Mouse (Mus musculus) liver, embryonic 15.5 days (tissue): Measurements from ENCODE around the gene Myb. TPM values are rescaled to one million over a fixed set of nuclear protein-coding genes. Genes with fewer than 3 reads are reported as not detected.

Source experiments
- ATAC-seq: fragments of 200-750 bp; cut with Nextera tagmentation; 2 replicates; pipeline ENCODE4 v1.8.0; 2017; ENCODE audit warnings: moderate number of reproducible peaks, mild to moderate bottlenecking, moderate library complexity; ENCODE audit not compliant: insufficient read depth
- H3K27ac ChIP-seq: fragments of 300-500 bp; sonication (generic); replicated peaks from 2 replicates; pipeline ENCODE4 v1.5.1; 2015; ENCODE audit warnings: mild to moderate bottlenecking, inconsistent platforms
- H3K27me3 ChIP-seq: fragments of 300-500 bp; sonication (generic); 2 replicates; pipeline ENCODE4 v1.6.1; 2015; ENCODE audit warnings: mild to moderate bottlenecking, inconsistent platforms
- H3K36me3 ChIP-seq: fragments of 300-500 bp; sonication (generic); replicated peaks from 2 replicates; pipeline ENCODE4 v1.6.1; 2015; ENCODE audit warnings: moderate library complexity, mild to moderate bottlenecking, inconsistent platforms
- H3K4me1 ChIP-seq: fragments of 300-500 bp; sonication (generic); replicated peaks from 2 replicates; pipeline ENCODE4 v1.6.1; 2015; ENCODE audit warnings: inconsistent platforms
- H3K4me2 ChIP-seq: fragments of 300-500 bp; sonication (generic); 2 replicates; pipeline ENCODE4 v1.6.1; 2015; ENCODE audit warnings: moderate library complexity, mild to moderate bottlenecking, inconsistent platforms
- H3K4me3 ChIP-seq: fragments of 300-500 bp; sonication (generic); replicated peaks from 2 replicates; pipeline ENCODE4 v1.5.1; 2015; ENCODE audit warnings: mild to moderate bottlenecking, inconsistent platforms
- H3K9ac ChIP-seq: fragments of 300-500 bp; sonication (generic); 2 replicates; pipeline ENCODE4 v1.6.1; 2015; ENCODE audit warnings: moderate library complexity, mild to moderate bottlenecking, inconsistent platforms
- H3K9me3 ChIP-seq: fragments of 300-500 bp; sonication (generic); replicated peaks from 2 replicates; pipeline ENCODE4 v1.6.1; 2016; ENCODE audit warnings: inconsistent platforms
- WGBS: fragments of 180-500 bp; shearing (Covaris S2); methylation state at CpG from one replicate; pipeline ENCODE4 v1.1.7; 2015; ENCODE audit warnings: mixed read lengths; ENCODE audit not compliant: insufficient replicate concordance; 5-methylcytosine and 5-hydroxymethylcytosine counted together
- polyA plus RNA-seq: library from polyadenylated mRNA; unstranded; fragments of >200 nt; fragmentation: Nextera tagmentation; extraction: Ambion mirVana; gene quantifications from 2 replicates; pipeline ENCODE4 v1.2.1, GENCODE M21; 2015

Myb gene
- polyA plus RNA-seq, 1 experiment from 2014 or later = 9.7 TPM

DNA sequence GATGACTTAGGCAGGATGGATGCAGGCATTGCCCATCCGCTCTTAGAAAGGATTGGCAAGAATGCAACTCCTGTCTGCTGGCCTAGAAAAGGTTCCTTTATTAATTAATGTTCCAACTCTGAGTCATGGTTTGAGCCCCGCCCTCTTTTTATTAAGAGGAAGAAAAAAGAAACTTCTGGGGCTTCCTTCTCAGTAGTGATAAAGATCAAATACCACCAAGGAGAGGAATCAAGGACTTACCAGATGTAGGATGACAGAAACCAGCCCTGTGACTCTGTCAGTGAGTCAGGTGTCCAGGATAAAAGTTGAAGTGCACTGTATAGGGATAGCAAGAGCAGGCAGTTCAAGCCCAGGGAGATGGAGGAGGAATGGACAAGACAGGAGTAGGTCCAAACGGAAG is 42.4 kb downstream of the Myb start:
- no peak overlapping the region for H3K4me3 ChIP-seq

GRCm38 (mm10) chr10:21114459-21114858 is 46.3 kb downstream of the Myb start:
- Histone ChIP-seq H3K9me3 (no peaks in the 10 kb centered on the region), H3K27me3 (no peaks in the 10 kb centered on the region), H3K4me2 (no peak overlapping the region), H3K4me1 (no peaks in the 10 kb centered on the region), H3K27ac (no peak overlapping the region), H3K4me3 (no peak overlapping the region), H3K36me3 (no peaks in the 10 kb centered on the region), H3K9ac (no peak overlapping the region)
- ATAC-seq = no peak
- 71% methylated on average over 2 of the region's 2 CpGs for WGBS

More for the DNA sequence above, 42.4 kb downstream of the Myb start:
- Histone ChIP-seq H3K36me3 (no peaks in the 10 kb centered on the region), H3K4me2 (no peak overlapping the region), H3K4me1 (no peaks in the 10 kb centered on the region), H3K9ac (no peak overlapping the region), H3K27ac (no peak overlapping the region), H3K9me3 (no peaks in the 10 kb centered on the region), H3K27me3 (no peaks in the 10 kb centered on the region)
- WGBS = 64% methylated on average over 3 of the region's 3 CpGs
- no peak for ATAC-seq

DNA sequence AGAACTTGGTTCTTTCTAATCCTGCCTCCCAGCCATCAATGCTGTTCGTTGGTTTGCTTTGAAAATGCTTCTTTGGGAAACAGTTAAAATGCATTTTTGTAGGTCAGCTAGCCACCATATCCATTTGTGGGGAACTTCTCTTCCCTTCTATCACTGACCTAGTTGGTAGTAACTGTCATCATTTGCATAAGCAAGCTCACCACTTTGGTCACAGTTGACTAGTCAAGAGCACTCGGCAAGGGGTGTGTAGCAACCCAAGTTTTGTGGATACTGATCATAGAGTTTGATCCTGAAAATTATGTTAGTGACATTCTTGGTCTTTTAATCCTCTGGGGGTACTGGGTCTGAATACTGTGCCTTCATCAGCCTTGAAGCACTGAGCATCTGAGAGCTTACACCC is 48.1 kb downstream of the Myb start:
- Histone ChIP-seq H3K4me3 (no peak overlapping the region), H3K9ac (no peak overlapping the region), H3K4me1 (no peaks in the 10 kb centered on the region), H3K27ac (no peak overlapping the region), H3K9me3 (no peaks in the 10 kb centered on the region), H3K27me3 (no peaks in the 10 kb centered on the region), H3K36me3 (no peaks in the 10 kb centered on the region), H3K4me2 (no peak overlapping the region)
- no peak for ATAC-seq
- 57% methylated on average over 2 of the region's 2 CpGs for WGBS

DNA sequence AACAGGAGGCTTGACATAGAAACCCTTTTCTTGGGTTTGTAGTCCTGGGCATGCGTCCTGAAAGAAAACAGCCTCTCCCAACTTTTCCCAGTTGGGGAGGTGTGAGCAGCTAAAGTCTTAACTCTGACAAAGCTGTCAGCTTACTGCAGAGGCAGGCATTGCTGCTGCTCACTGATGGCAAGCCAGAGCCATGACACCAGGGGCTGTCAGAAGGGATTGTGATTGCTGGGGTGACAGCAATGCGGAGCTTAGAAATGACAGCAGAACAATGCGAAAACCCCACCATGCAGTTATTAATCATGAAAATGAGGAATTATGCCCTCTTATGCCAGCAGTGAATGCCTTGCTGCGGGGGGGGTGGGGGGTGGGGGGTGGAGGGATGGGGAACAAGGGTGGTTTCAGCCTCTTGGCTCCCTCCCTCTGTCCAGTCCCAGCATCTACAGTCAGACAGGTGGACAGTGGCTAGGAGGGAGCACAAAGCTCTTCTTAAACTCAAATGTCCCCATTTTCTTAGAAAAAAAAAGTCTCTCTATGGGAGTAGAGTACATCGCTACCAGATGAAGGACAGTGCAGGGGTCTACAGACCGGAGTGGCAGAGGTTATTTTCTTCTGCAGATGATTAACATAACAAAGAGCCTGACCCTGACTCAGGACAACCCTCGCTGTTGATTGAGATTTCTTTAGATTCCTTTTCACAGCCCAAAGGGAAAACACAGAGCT is 51.3 kb downstream of the Myb start:
- Histone ChIP-seq H3K27ac (no peak overlapping the region), H3K36me3 (no peaks in the 10 kb centered on the region), H3K9ac (no peak overlapping the region), H3K9me3 (no peaks in the 10 kb centered on the region), H3K4me1 (no peaks in the 10 kb centered on the region), H3K4me3 (no peak overlapping the region), H3K27me3 (no peaks in the 10 kb centered on the region), H3K4me2 (no peak overlapping the region)
- no peak for ATAC-seq
- WGBS = 60% methylated on average over 7 of the region's 7 CpGs

DNA sequence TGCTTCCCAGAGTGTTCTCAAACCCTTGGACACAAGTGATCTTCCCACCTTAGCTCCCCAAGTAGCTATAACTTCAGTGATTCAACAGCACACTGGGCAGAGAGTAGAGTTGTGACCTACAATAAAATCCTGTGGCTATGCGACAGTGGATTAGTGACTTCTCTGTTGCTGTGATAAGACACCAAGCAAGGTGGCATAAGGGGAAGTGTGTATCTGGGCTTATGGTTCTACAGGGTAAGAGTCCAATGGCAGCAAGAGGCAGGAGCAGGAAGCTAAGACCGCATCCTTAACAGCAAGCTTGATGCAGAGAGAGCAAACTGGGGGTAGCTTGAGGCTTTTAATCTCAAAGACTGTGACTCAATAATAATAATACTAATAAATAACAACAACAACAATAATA is 52.0 kb downstream of the Myb start:
- Histone ChIP-seq H3K27ac (no peak overlapping the region), H3K27me3 (no peaks in the 10 kb centered on the region), H3K9ac (no peak overlapping the region), H3K4me2 (no peak overlapping the region), H3K9me3 (no peaks in the 10 kb centered on the region), H3K4me3 (no peak overlapping the region), H3K4me1 (no peaks in the 10 kb centered on the region), H3K36me3 (no peaks in the 10 kb centered on the region)
- WGBS = 71% methylated on average over 2 of the region's 2 CpGs
- ATAC-seq = no peak

DNA sequence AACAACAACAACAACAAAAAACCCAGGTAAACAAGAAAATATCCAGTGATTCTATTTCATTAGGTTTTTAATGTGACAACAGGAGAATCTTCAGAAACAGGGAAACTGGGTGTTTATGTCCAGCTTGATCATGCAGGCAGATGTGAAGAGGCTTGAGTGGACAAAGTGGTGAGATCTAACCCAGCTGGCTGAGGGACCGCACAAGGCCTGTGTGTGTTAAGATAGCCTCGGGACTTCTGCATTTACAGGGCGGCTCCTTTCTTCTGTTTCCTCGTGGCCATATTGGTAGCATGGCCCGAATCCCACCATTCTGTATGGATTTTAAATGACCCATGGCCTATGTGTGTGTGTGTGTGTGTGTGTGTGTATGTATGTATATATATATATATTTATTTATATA is 52.6 kb downstream of the Myb start:
- H3K4me2 ChIP-seq = no peak overlapping the region
- no peaks in the 10 kb centered on the region for H3K27me3 ChIP-seq
- H3K4me1 ChIP-seq = no peaks in the 10 kb centered on the region
- no peak overlapping the region for H3K27ac ChIP-seq
- ATAC-seq = no peak
- no peak overlapping the region for H3K9ac ChIP-seq
- 66% methylated on average over 5 of the region's 5 CpGs for WGBS
- no peaks in the 10 kb centered on the region for H3K36me3 ChIP-seq
- no peak overlapping the region for H3K4me3 ChIP-seq
- H3K9me3 ChIP-seq = no peaks in the 10 kb centered on the region

DNA sequence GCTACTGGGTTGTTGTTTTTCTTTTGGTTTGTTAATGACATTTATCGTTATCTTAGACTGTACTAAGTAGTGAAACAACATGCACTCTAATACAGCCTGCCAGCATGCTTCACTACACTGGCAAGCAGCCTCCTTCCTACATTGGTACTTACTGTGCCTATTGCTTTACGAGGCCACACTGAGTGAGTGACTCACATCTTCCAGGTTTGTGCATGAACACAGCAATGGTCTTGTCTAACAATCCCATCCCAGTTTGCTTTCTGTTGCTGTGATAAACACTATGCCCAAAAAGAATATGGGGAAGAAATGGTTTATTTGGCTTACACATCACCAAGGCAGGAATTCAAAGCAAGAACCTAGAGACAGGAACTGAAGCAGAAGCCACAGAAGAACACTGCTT is 55.6 kb downstream of the Myb start:
- H3K9ac ChIP-seq = no peak overlapping the region
- H3K4me3 ChIP-seq = no peak overlapping the region
- no peak overlapping the region for H3K4me2 ChIP-seq
- no peak overlapping the region for H3K27ac ChIP-seq
- H3K27me3 ChIP-seq = no peaks in the 10 kb centered on the region
- no peaks in the 10 kb centered on the region for H3K9me3 ChIP-seq
- ATAC-seq = no peak
- WGBS = 71% methylated on average over 2 of the region's 2 CpGs
- no peaks in the 10 kb centered on the region for H3K36me3 ChIP-seq
- no peaks in the 10 kb centered on the region for H3K4me1 ChIP-seq

GRCm38 (mm10) chr10:21102689-21103088 is 58.1 kb downstream of the Myb start:
- Histone ChIP-seq H3K9me3 (no peaks in the 10 kb centered on the region), H3K4me3 (no peak overlapping the region), H3K36me3 (no peaks in the 10 kb centered on the region), H3K27me3 (no peaks in the 10 kb centered on the region), H3K27ac (no peak overlapping the region), H3K4me2 (no peak overlapping the region), H3K4me1 (no peaks in the 10 kb centered on the region), H3K9ac (no peak overlapping the region)
- WGBS = 65% methylated on average over 7 of the region's 7 CpGs
- ATAC-seq = no peak

DNA sequence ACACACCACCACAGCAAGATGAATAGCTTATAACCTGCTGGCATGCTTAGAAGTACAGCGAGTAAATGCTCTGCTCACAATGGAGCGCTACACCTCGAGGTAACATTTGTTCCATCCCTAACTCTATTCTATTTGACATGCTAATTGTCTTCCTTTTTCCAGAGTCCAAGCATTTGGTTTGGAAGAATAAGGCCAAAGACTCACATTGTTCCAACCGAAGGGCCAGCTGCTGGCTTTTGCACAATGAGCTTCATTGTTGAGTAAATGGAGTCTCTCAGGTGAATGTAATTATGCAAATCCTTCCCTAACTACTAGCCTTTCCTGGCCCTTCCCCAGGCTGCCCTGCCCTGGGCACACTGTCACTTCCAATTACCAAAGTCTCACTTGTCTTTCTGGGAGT is 58.8 kb downstream of the Myb start:
- Histone ChIP-seq H3K27ac (no peak overlapping the region), H3K9me3 (no peaks in the 10 kb centered on the region), H3K4me3 (no peak overlapping the region), H3K4me1 (no peaks in the 10 kb centered on the region), H3K36me3 (no peaks in the 10 kb centered on the region), H3K4me2 (no peak overlapping the region), H3K9ac (no peak overlapping the region), H3K27me3 (no peaks in the 10 kb centered on the region)
- 71% methylated on average over 4 of the region's 4 CpGs for WGBS
- no peak for ATAC-seq

DNA sequence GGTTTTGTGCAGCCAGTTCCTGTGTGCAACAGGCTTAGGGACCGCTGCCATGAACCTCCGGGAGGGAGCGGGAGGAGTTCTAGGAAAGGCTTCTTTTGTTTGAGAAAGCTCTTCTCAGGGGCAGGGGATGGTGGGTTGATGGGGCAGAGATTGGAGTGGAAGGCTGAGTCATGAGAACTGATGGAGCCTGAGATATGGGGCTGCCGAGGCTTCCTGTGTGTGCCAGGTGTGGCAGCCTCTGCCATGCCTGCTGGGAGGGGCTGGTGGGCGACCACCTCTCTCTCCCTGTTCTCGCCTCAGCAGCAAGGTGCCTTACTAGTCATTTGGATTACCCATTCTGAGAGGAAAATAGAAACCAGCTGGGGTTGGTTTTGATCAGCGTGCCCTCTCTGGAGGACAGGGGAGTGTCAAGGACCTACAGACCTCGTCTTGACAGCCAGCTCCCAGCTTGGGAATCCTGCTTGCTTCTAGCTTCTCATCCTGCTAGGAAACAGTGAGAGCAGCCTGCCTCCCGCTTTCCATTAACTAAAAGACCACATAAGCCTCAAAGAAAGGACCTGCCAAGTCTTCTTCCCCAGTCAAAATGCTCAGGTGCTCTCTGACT is 60.0 kb downstream of the Myb start:
- Histone ChIP-seq H3K9me3 (no peaks in the 10 kb centered on the region), H3K27me3 (no peaks in the 10 kb centered on the region), H3K27ac (no peak overlapping the region), H3K9ac (no peak overlapping the region), H3K4me1 (no peaks in the 10 kb centered on the region), H3K4me3 (no peak overlapping the region), H3K4me2 (no peak overlapping the region), H3K36me3 (no peaks in the 10 kb centered on the region)
- 41% methylated on average over 9 of the region's 9 CpGs for WGBS
- no peak for ATAC-seq

DNA sequence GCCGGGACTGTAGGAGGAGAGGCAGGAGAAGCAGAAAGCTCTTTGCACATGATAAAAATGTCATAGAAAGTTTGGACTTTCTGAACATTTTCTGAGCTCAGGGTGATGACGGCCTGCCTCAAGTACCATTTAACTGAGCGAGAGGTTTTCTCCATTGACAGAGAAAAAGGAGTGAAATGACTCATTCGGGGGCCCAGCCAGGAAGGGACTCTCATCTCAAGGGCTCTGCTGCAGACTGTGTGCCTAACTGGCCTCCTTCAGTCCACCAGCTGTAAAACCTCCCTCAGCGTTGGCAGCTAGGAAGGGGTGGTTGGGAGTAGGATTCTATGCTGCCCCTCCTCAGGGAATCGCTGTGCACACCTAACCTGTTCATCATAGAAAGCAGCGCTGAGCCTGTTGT is 61.3 kb downstream of the Myb start:
- Histone ChIP-seq H3K4me2 (no peak overlapping the region), H3K27ac (no peak overlapping the region), H3K27me3 (no peaks in the 10 kb centered on the region), H3K9ac (no peak overlapping the region), H3K36me3 (no peaks in the 10 kb centered on the region), H3K9me3 (no peaks in the 10 kb centered on the region), H3K4me1 (no peaks in the 10 kb centered on the region), H3K4me3 (no peak overlapping the region)
- ATAC-seq = no peak
- 65% methylated on average over 7 of the region's 7 CpGs for WGBS

- Histone ChIP-seq H3K4me2 (no peak overlapping the region), H3K27me3 (no peaks in the 10 kb centered on the region), H3K27ac (no peak overlapping the region), H3K4me1 (no peaks in the 10 kb centered on the region), H3K36me3 (no peaks in the 10 kb centered on the region), H3K9me3 (no peaks in the 10 kb centered on the region), H3K9ac (no peak overlapping the region), H3K4me3 (no peak overlapping the region)
- 85% methylated on average over 14 of the region's 14 CpGs for WGBS
- no peak for ATAC-seq
These were observed 65.2 kb downstream of the Myb start for GRCm38 (mm10) chr10:21095541-21095940.
